Mouse (Mus musculus) forebrain, postnatal 0 days (tissue): ENCODE data around the gene Pcdh15. TPM values are rescaled to one million over a fixed set of nuclear protein-coding genes. Genes with fewer than 3 reads are reported as not detected.
A peak's percentile ranks its signal among the peaks of the same experiment; 100 is the strongest.

Experiments
- ATAC-seq: fragments of 200-750 bp; cut with Nextera tagmentation; 2 replicates; pipeline ENCODE4 v1.8.0; 2017; ENCODE audit warnings: mild to moderate bottlenecking, moderate library complexity
- DNase-seq: peaks from one replicate; pipeline ENCODE4 v3.0.0-alpha.2; 2015
- H3K27ac ChIP-seq: fragments of 300-500 bp; sonication (generic); 2 replicates; pipeline ENCODE4 v1.5.1; 2014; ENCODE audit warnings: low read depth, mild to moderate bottlenecking, antibody characterized with exemption, low read length, moderate library complexity, mixed read lengths
- H3K27me3 ChIP-seq: fragments of 300-500 bp; sonication (generic); 2 replicates; pipeline ENCODE4 v1.6.1; 2014; ENCODE audit warnings: mild to moderate bottlenecking, low read length, mixed read lengths; ENCODE audit not compliant: insufficient read depth
- H3K36me3 ChIP-seq: fragments of 300-500 bp; sonication (generic); 2 replicates; pipeline ENCODE4 v1.6.1; 2014; ENCODE audit warnings: mild to moderate bottlenecking, moderate library complexity; ENCODE audit not compliant: insufficient read depth
- H3K4me1 ChIP-seq: fragments of 300-500 bp; sonication (generic); 2 replicates; pipeline ENCODE4 v1.6.1; 2014; ENCODE audit warnings: antibody characterized with exemption; ENCODE audit not compliant: insufficient read depth
- H3K4me2 ChIP-seq: fragments of 300-500 bp; sonication (generic); 2 replicates; pipeline ENCODE4 v1.6.1; 2014; ENCODE audit warnings: low read depth, mild to moderate bottlenecking, moderate library complexity
- H3K4me3 ChIP-seq: fragments of 300-500 bp; sonication (generic); 2 replicates; pipeline ENCODE4 v1.5.1; 2014; ENCODE audit warnings: low read depth, low read length, mixed read lengths
- H3K9ac ChIP-seq: fragments of 300-500 bp; sonication (generic); 2 replicates; pipeline ENCODE4 v1.6.1; 2014; ENCODE audit warnings: mild to moderate bottlenecking
- H3K9me3 ChIP-seq: fragments of 300-500 bp; sonication (generic); 2 replicates; pipeline ENCODE4 v1.6.1; 2016; ENCODE audit warnings: low read length
- CTCF ChIP-seq: sonication (generic); IDR thresholded peaks from 2 replicates; pipeline ENCODE4 v1.5.1; 2016; ENCODE audit warnings: antibody characterized with exemption, control low read depth, low read depth
- WGBS: fragments of 180-500 bp; shearing (Covaris S2); extraction: QIAGEN DNeasy Blood & Tissue Kit; methylation state at CpG from one replicate; pipeline ENCODE4 v1.1.7; 2014; 5-methylcytosine and 5-hydroxymethylcytosine counted together
- polyA plus RNA-seq: library from polyadenylated mRNA; unstranded; fragments of >200 nt; fragmentation: Nextera tagmentation; extraction: Ambion mirVana; gene quantifications from 2 replicates; pipeline ENCODE4 v1.2.1, GENCODE M21; 2015
- total RNA-seq: library from RNA; depleted of rRNA; stranded (reverse); fragments of >200 nt; gene quantifications from 2 replicates; pipeline ENCODE4 v1.2.3, GENCODE M21; 2014

Pcdh15 gene
- total and polyA plus RNA-seq, 2 experiments from 2014 or later: 4.0 to 27.1 TPM

DNA sequence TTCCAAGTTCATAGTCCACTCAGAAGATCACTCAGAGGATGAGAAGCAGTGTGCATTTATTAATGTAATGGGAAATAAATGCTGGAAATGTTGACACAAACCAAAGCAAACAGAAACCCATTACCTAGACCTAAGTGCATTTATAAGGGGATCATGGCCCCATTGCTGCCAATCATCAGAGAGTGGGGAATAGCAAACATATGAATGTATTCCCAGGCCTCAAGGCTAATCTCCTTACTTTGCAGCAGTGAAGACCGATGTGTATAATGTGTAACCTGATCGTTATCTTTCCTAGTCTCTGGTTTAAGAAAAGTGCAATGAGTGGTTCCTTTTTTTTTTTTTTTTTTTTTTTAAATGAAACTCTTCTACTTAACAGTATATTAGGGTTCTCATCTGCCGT lies 745.9 kb downstream of the Pcdh15 start:
- no peak for TF ChIP-seq CTCF
- Histone ChIP-seq H3K27ac (no peak overlapping the region), H3K27me3 (no peaks in the 10 kb centered on the region), H3K4me2 (no peak overlapping the region), H3K36me3 (no peaks in the 10 kb centered on the region), H3K4me1 (no peaks in the 10 kb centered on the region), H3K9ac (no peak overlapping the region), H3K9me3 (no peaks in the 10 kb centered on the region), H3K4me3 (no peak overlapping the region)
- DNase-seq (no peak), ATAC-seq (no peak)
- WGBS: 79% methylated on average over 3 of the region's 3 CpGs

DNA sequence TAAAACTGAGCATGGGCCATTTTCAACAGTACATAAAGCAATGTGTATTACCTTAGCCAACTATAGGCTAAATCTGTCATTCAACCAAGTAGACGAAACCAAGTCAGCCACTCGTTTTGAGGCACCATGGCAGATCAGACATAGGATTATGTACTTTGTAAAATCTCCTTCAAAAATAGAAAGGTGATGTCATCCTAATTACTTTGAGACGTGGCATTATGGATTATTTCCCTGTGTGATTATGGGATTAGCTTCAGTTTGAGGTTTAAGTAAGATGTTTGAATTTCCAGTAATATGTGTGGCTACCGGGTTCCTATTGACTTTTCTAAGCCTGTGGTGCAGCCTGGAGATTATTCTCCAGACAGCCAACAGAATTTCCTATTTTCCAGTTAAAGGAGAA lies 763.0 kb downstream of the Pcdh15 start:
- DNase-seq: no peak
- no peak for TF ChIP-seq CTCF
- WGBS: 61% methylated on average over 4 of the region's 4 CpGs

DNA sequence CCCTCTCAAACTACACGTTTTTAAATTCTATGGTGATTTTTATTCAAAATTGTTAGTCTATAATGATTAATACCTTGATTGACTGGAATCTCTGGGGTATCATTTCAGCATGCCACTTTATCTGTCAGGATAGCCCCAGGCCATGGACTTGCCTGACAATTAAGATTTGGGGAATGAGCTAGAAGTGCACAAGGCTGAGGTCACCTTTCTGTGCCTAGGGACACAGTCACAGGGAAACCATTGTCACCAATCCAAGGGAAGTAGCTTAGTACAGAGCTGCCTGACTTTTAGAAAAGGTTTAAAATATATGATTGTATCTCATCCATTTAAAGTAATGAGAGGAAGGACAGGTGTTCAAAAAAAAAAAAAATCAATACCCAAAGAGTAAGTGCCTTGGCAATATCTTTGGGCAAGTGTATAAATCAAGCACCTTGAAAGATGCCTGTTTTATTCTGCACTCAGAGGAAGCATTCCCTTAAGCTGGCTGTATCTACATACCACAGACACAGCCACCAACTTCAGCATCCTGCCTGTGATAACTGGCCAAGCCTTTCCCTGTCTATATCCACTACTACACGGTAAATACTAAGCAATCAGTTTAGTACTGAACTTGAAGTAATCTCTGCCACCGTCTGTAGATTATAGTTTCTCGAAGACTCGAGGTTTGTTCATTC lies 779.0 kb downstream of the Pcdh15 start:
- Histone ChIP-seq H3K4me3 (no peak overlapping the region), H3K9ac (no peak overlapping the region), H3K36me3 (no peaks in the 10 kb centered on the region), H3K4me2 (no peak overlapping the region), H3K27ac (no peak overlapping the region), H3K27me3 (no peaks in the 10 kb centered on the region), H3K9me3 (no peaks in the 10 kb centered on the region), H3K4me1 (no peaks in the 10 kb centered on the region)
- no peak for TF ChIP-seq CTCF
- 50% methylated on average over 5 of the region's 5 CpGs for WGBS
- ATAC-seq (no peak), DNase-seq (no peak)

More for the DNA sequence above, 763.0 kb downstream of the Pcdh15 start:
- Histone ChIP-seq H3K4me2 (no peak overlapping the region), H3K36me3 (no peaks in the 10 kb centered on the region), H3K27me3 (no peaks in the 10 kb centered on the region), H3K4me3 (no peak overlapping the region), H3K27ac (no peak overlapping the region), H3K9me3 (no peaks in the 10 kb centered on the region), H3K4me1 (no peaks in the 10 kb centered on the region), H3K9ac (no peak overlapping the region)
- no peak for ATAC-seq

DNA sequence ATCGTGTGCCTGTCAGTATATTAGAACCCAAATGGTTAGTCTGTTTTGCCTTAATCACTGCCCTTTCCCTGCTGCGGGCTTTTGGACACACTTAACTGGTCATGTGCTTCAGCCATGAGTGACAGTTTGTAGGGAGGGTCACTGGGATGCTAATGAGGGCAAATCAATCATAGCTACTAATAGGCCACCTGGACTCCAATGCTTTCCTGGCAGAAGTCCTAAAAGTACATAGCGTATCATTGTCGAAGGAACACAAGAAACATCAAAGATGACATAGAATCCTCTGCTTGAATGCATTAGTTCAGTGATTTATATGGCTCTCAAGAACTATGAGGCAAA lies 779.6 kb downstream of the Pcdh15 start:
- H3K27me3 ChIP-seq: no peaks in the 10 kb centered on the region
- WGBS: 44% methylated on average over 4 of the region's 4 CpGs
- no peak overlapping the region for H3K4me2 ChIP-seq
- DNase-seq (no peak), ATAC-seq (no peak)
- H3K27ac ChIP-seq: no peak overlapping the region
- H3K9ac ChIP-seq: no peak overlapping the region
- H3K4me3 ChIP-seq: no peak overlapping the region
- no peak for TF ChIP-seq CTCF
- H3K36me3 ChIP-seq: no peaks in the 10 kb centered on the region
- no peaks in the 10 kb centered on the region for H3K9me3 ChIP-seq
- H3K4me1 ChIP-seq: no peaks in the 10 kb centered on the region

DNA sequence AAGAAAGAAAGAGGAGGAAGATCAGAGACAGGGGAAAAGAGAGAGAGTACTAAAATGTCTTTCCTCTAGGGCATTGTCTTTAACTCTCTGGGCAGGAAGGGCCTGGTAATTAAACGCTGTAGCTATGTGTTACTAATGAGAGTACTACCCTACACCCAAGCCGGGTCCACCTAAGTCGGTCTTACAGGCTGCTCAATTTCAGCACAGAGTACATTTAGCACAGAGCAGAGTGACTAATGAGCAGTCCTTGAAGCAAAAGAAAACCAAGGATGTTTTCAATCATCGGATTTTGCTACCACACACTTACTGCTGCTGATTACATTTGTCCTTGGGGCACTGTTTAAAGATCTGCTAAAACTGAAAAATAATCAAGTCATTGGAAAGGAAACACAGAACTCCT lies 788.6 kb downstream of the Pcdh15 start:
- ATAC-seq: no peak

DNA sequence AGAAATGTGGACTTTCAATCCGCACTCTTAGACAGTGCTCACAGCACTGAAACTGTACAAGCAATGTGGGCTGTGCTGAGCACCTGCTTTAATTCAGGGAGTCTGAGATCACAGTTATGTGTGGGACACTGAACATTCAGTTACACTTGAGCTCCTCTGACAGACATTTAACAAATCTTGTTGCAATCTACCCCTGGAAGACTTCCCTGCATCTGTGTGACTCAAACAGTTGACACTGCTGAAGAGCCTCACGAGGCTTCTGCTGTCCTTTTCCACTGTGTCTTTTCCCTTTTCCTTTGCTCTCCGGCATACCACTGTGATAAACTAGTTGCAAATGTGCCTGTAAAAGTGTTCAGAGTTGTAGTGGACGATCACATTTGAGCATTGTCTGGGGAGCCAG lies 793.1 kb downstream of the Pcdh15 start:
- H3K9ac ChIP-seq: no peak overlapping the region
- DNase-seq (no peak), ATAC-seq (no peak)
- H3K27ac ChIP-seq: no peak overlapping the region
- H3K4me3 ChIP-seq: no peak overlapping the region
- no peak for TF ChIP-seq CTCF
- no peaks in the 10 kb centered on the region for H3K4me1 ChIP-seq
- H3K36me3 ChIP-seq: no peaks in the 10 kb centered on the region
- no peaks in the 10 kb centered on the region for H3K27me3 ChIP-seq
- 78% methylated on average over 4 of the region's 4 CpGs for WGBS
- H3K4me2 ChIP-seq: no peak overlapping the region
- no peaks in the 10 kb centered on the region for H3K9me3 ChIP-seq

More for the DNA sequence above, 788.6 kb downstream of the Pcdh15 start:
- WGBS: 34% methylated on average over 4 of the region's 4 CpGs
- no peaks in the 10 kb centered on the region for H3K27me3 ChIP-seq
- no peaks in the 10 kb centered on the region for H3K36me3 ChIP-seq
- no peak for TF ChIP-seq CTCF
- no peak for DNase-seq
- H3K4me3 ChIP-seq: no peak overlapping the region
- H3K9me3 ChIP-seq: no peaks in the 10 kb centered on the region
- H3K27ac ChIP-seq: no peak overlapping the region
- H3K4me1 ChIP-seq: no peaks in the 10 kb centered on the region
- no peak overlapping the region for H3K4me2 ChIP-seq
- H3K9ac ChIP-seq: no peak overlapping the region

DNA sequence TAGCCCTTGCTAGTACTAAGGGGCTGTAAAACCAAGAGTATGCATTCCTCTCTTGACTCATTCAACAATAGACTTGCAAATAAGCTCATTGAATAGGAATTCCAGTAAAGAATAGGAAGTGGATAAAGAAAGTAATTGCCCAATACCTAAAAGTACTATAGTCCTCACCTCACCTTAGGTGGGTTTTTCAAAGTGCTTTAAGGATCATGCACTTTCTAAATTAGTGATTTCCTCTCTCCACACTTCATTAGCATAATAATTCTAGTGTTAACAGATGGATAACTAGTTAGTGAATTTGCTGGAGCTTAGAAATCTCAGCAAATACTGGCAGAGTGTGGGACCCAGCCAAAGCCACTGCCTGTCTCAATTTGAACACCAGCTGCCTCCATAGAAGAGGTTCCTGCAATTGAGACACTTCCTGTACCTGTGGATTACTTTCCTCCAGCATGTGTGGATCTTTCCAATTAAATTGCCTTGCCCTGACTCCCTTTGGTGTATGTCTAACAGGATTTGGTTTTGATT lies 797.0 kb downstream of the Pcdh15 start:
- Histone ChIP-seq H3K9me3 (no peaks in the 10 kb centered on the region), H3K4me1 (no peaks in the 10 kb centered on the region), H3K36me3 (no peaks in the 10 kb centered on the region), H3K27ac (no peak overlapping the region), H3K4me2 (no peak overlapping the region), H3K27me3 (no peaks in the 10 kb centered on the region), H3K9ac (no peak overlapping the region), H3K4me3 (no peak overlapping the region)
- ATAC-seq (no peak), DNase-seq (peak; percentile 14)
- no peak for TF ChIP-seq CTCF
